Mouse (Mus musculus) spleen, postnatal 0 days (tissue): ENCODE measurements around the gene Zfp316. TPM values are rescaled to one million over a fixed set of nuclear protein-coding genes. Genes with fewer than 3 reads are reported as not detected.

Experiments used
- polyA plus RNA-seq: library from polyadenylated mRNA; unstranded; fragments of >200 nt; fragmentation: Nextera tagmentation; extraction: Ambion mirVana; gene quantifications from 2 replicates; pipeline ENCODE4 v1.2.1, GENCODE M21; 2015

Zfp316 gene
- polyA plus RNA-seq = 0.79 and 0.93 TPM in 2 replicates

GRCm38 (mm10) chr5:143269363-143270150 lies at the start of gene Zfp316:
Gene Zfp316, minus strand, starts transcription at chr5:143270022.

DNA sequence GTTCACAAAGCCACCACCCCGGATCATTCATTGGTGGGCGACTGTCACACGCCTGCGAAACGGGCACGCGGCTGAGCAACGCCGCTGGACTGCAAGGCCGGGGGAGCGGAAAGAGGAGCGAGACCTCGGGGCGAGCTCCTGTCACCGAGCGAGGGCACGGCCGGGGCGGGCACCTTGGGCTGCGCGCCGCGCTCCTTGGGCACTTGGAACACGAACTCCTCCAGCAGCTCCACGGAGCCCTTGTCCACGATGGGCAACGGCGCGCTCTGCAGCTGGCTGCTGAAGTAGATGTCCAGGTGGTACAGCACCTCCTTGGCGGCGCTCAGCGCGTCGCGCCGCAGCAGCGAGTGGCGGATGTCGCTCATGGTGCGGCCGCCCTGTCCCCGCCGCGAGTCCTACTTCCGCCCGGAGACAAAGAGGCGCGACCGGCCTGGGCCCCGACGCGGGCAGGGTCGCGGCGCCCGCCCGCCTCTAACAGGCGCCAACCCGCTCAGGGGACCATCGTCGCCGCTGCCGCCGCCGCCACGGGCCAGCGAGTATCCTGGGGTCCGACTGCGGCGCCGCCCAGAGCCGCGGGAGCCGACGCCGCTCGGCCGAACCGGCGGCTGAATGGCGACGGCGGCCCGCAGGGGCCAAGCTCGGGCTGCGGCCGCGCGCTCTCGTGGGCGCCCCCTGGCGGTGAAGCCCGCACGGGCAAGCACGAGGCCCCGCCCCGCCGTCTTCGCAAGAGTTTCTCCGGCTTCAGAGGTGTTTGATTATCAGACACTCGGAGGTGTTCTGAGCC lies 45.1 kb upstream of the Zfp316 start, which contains the start of gene E130309D02Rik:
E130309D02Rik (minus strand) TSS at position 631 of the 784 bp plus-strand sequence.

DNA sequence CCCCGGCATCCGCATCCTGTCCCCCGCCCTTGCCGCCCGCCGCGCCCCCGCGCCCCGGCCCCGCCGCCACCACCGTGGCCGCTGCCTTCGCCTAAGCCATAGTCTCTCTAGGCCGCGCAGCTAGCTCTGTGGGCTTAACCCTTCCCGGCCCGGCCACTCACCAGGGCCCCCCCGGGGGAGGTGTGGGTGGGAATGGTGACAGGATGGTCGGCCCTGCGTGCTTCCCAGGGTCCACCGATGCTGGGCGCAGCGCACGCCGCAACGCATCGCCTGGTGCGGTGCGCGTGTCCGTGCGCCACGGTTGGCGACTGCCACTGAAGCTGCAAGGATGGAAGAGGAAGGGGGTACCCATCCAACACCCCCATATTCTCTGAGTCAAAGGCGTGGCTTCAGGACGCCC lies 23.6 kb upstream of the Zfp316 start, which contains the start of gene Zfp853:
Zfp853 (minus strand) TSS at position 220 of the 400 bp plus-strand sequence.

DNA sequence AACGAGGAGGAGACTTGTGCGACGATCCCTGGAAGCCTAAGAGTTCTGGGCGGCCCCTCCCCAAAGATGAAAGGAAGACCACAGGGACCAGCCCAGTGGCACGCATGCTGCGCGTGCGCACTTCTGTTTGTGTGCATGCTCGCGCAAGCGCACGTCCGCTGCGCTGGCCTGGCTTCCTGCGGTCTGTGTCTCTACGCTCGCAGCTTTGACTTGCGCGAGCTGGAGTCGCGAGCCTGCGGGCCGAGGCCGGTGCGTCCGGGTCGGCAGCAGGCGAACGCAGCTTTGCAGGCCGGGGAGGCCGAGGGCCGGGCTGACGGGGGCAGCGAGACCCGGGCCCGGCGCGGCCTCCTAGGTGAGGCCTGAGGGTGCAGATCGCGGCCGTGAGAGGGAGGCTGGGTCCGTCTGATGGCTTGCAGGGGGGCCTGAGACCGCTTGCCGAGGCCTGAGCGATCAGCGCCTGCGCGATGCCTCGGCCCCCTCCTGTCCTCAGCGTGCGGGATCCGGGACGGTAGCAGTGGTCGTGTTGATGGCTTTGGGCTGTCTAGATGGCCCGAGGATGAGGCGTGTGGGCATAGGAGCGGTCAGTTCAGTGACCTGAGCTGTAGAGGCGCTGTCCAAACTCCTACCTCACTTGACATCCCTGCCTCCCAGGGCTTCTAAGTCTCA lies 34.7 kb downstream of the Zfp316 start, which contains the start of gene Zfp12:
Zfp12 (plus strand) TSS at position 136 of the 666 bp plus-strand sequence.

DNA sequence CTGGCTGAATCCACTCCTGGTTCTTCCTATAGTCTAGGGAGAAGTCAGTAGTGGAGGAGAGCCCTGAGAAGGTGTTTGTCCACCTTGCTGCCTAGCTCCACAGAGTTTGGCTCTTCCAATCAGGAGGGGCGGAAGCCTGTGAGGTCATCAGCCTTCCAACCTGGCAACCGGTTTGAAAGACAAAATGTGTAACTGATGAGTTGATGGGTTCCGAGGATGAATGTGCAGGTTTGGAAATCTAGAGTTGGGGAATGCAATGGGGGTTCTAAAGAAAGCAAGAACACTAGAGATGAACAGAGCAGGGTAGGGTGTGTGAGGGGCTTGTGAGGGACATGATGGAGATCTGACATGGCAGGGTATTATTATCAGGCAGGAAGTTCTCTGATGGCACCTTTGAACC lies 43.0 kb downstream of the Zfp316 start, which contains the start of gene Spdye4a:
Spdye4a (minus strand) TSS at position 101 of the 400 bp plus-strand sequence.

Other genes starting within 250 kb of the Zfp316 start
- gene Rnf216, start 157.0 kb downstream of the Zfp316 start, polyA plus RNA-seq = 21.4 and 23.9 TPM in 2 replicates
- not detected in 2 replicates for gene Olfr718-ps1, start 122.4 kb downstream of the Zfp316 start, polyA plus RNA-seq
- 5.0 and 5.4 TPM in 2 replicates for gene Rbak, start 89.2 kb downstream of the Zfp316 start, polyA plus RNA-seq
- not detected in 2 replicates for gene Spdye4b, start 89.0 kb downstream of the Zfp316 start, polyA plus RNA-seq
- gene Spdye4a, start 43.1 kb downstream of the Zfp316 start, polyA plus RNA-seq = not detected in 2 replicates
- gene Zfp12, start 34.9 kb downstream of the Zfp316 start, polyA plus RNA-seq = 3.1 and 3.5 TPM in 2 replicates
- gene Zfp853, start 23.6 kb upstream of the Zfp316 start, polyA plus RNA-seq = 0.04 TPM in 2 replicates
- gene E130309D02Rik, start 45.3 kb upstream of the Zfp316 start, polyA plus RNA-seq = 26.4 and 27.0 TPM in 2 replicates
- 50.5 and 55.1 TPM in 2 replicates for gene Zdhhc4, start 59.2 kb upstream of the Zfp316 start, polyA plus RNA-seq
- not detected in 2 replicates for gene Grid2ip, start 87.3 kb upstream of the Zfp316 start, polyA plus RNA-seq
- gene Kdelr2, start 133.8 kb upstream of the Zfp316 start, polyA plus RNA-seq = 126 and 132 TPM in 2 replicates
- 11.6 and 11.9 TPM in 2 replicates for gene Daglb, start 194.6 kb upstream of the Zfp316 start, polyA plus RNA-seq